Mouse (Mus musculus) adrenal gland, adult (tissue): ENCODE data around the gene Apeh.

Source experiments
- DNase-seq, 2 experiments: peaks; one replicate each; pipeline ENCODE4 v3.0.0; 2022 to 2023; ENCODE audit warnings: low spot score in 1 of 2; ENCODE audit not compliant: inconsistent age in 2 of 2

Apeh gene

DNA sequence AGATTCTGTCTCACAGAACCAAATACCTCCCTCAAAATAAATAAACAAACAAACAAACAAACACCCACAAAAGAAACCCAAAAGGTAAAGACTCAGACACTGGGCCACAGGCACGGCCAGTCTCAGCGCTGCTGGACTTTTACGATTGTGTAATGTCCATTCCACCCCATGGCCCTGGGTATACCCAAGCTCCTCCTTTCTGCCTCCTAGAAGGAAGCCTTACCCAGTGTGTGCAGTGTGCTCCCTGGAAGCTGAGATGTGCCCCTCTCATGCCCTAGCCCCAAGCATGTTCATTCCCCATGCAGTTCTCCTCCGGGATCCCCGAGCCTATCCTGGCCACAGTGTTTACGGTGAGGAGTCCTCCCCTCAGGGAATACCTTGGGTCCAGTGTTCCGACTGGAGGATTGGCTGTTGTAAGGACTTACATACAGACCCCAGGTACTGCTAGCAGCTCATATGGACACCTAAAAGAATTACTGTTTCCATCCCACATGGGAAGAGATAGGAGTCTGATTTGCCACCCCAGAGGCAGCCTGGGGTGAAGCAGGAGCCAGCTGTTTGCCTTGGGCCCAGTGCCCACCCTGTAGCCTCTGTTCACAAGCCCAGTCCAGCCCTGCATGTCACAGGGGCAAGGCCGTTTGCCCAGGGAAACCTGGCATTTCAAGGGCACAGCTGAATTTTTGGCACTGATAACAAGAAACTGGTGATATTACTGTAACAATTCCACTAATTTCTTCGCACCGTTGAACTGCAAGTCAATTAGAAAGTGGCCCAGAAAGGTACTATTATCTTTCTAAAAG is 27.0 kb upstream of the Apeh start:
- DNase-seq = peak; percentile 87 to 93

GRCm38 (mm10) chr9:108120671-108121070 is 26.3 kb upstream of the Apeh start:
- DNase-seq = no peak

DNA sequence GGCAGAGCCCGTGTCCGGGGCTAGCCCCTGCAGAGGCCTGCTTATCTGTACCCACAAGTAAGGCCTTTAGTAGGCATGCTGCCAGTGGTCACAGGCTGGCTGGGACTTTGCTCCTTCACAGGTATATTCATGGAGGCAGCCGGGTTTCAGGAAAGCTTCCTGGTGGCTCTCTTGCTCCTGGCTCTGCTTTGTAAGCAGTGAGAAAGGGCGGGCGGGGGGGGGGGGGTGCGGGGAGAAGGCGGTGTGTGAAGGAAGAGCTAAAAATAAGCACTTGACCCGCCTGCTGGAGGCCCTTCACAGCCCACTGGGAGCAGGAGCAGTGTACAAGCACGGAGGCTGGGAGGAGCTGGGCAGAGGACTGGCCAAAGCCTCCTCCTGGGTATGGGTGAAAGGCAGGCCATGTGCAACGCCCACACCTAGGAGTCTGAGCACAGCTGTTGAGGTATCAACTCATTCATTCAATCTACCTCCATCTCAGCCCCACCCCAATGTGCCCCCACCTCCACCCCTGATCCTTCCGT is 25.5 kb upstream of the Apeh start:
- peak in 1 of 2 experiments; percentile 65 for DNase-seq

DNA sequence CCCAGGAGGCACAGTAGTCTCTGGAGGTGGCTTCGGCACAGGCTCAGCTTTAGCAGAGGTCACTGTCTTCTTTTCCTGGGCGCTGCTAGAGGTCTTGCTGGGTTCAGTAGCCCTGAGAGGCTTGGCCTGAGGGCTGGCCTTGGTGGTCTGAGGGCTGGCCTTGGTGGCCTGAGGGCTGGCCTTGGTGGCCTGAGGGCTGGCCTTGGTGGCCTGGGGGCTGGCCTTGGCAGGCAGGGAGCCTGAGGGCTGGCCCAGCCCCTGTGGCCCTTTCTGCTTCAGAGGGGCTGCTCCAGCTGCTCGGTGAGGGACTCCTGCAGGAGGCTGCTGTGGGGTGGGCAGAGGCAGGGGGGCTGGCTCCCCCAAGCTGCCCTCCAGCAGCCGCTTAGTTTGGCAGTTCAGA is 22.7 kb upstream of the Apeh start:
- peak; percentile 89 to 92 for DNase-seq

DNA sequence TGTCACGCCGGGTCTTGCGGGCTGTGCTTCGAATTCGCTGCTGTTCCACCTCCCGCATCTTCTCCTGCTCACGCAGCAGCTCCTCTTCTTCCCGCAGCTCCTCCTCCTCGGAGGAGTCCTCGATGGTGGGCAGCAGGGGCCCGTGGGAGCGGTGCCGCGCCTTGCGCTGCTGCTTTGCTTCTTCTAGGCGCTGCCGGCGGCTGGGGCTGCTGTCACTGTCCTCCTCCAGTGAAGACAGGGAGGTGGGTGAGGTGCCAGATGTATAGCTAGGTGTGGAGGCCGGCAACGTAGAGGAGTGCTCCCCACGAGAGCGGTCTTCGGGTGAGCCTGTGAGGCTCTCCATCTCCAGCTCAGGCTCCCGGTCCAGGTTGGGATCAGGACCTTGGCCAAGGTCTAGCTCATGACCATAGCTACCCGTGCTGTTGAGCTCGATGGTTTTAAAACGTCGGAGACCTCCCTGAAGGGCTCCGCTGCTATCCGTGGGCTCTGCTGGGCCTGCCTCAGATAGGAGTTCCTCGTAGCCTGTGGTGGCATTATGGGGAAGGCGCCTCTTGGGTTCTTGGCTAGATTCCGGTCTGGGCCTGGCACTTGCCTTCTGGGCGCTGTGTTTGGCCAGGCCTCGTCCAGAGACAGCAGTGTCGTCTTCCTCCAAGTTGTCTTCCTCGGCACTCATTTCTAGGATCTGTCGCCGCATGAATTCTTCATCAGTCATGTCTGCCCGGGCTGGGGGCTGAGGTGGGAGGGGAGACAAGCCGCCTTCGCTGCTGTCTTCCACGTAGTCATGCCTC is 21.1 kb upstream of the Apeh start:
- DNase-seq = no peak

DNA sequence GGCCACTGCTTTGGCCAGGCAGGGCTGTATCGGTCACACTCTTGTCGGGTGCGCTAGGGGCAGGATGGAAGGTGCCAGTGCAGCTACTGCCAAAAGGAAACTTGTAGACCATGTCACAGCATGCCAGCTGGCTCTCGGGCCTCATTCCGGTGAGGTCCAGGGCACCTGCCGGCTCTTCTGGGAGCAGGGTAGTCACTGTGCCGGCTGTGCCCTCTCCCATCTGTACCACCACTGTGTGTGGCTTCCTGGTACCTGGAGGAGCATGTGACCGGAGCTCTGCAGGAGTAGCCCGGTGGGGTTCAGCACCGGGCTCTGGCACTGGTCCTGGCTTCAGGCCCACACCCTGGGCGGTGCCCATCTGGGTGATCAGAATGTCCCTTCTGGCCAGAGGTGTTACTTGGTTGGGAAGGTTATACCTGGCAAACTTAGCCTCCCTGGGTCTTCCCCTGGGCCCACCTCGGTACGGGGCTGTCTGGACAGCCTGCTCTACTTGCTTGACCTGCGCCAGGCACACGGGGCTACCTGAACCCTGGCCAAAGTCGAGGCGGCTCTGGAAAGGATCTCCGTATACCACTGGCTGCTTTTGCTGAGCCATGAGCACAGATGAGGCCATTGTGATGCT is 18.4 kb upstream of the Apeh start:
- no peak for DNase-seq

DNA sequence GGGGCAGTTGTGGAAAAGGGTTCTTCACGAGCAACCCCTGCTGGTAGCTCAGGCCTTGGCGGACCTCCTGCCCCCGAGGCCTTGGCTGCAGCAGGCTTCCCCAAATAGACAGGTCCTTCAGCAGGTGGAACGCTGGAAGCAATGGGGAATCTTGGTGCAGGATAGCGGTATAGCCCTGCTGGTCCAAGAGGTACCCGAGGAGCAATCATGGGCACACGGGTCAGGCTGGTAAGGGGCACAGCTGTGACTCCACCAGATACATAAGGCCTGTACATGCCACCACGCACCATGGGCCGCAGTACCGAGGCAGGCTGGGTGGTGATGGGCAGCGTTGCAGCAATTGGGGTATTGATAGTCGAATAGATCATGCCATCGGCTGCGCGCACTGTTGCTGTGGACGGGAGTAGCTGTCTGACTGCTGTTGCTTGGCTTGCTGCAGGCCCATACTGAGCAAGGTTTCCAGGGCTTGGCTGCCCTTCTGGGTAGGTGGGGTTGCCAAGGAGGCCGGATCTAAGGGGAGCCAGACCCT is 17.3 kb upstream of the Apeh start:
- no peak for DNase-seq

DNA sequence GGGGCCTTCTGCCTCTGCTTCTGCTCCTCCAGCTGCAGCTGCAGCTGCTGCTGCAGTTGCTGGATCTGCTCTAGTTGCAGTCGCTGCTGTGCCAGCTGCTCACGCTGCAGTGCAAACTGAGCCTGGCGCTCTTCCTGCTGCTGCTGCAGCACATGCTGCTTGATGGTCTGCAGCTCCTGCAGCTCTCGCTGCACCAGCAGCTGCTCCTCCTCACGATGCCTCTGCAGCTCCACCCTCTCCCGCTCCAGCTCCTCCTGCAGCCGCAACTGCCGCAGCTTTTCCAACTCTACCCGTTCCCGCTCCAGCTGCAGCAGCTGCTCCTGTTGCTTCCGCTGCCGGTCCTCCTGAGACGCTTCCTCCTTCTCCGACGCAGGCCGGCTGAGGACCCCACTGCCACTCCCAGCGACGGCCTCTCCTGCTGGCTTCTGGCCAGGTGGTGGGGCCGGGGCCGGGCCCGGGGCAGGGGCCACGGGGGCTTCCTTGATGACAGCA is 16.7 kb upstream of the Apeh start:
- DNase-seq = no peak

- DNase-seq = no peak
Measured at GRCm38 (mm10) chr9:108110160-108110559, 15.8 kb upstream of the Apeh start.

DNA sequence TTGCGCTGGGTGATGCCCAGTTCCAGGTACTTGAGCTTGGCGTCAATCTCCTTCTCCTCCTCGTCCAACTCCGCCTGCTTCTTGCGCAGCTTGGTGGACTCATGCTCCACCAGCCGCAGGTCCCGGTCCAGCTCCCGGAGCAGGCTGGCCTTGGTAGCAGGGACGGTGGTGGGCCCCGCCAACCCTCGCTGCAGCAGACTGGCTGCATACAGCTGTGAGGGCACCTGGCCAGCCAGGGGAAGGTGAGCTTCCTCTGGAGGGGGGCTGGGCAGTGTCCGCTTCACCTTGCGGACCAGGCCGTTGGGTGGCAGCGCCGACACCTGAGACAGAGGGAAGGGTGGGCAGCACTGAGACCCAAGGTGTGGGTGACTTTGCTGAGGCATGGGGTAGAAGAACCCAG is 13.5 kb upstream of the Apeh start:
- DNase-seq = no peak

DNA sequence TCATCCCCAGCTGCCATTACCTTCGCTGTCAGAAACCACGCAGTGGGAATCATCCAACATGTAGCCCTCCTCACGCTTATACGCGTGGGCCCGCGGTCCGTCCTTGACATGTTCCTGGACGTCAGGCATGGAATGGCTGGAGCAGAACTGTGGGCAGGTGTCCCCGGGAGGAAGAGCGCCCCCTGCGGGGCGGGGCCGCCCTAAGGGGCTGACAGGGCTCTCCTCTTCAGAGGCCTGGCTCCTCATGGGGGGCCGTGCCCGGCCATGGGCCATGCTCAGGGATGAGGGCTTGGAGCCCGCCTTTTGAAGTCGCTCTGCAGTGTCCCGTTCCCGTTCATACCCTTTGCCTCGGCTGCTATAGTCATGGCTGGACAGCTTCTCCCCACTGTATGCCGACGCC is 11.7 kb upstream of the Apeh start:
- DNase-seq = no peak

GRCm38 (mm10) chr9:108105549-108105863 is 11.1 kb upstream of the Apeh start:
- no peak for DNase-seq

- DNase-seq = no peak
Measured at GRCm38 (mm10) chr9:108104766-108105548, 10.6 kb upstream of the Apeh start.

GRCm38 (mm10) chr9:108099619-108100018 is 5.2 kb upstream of the Apeh start:
- DNase-seq = no peak

DNA sequence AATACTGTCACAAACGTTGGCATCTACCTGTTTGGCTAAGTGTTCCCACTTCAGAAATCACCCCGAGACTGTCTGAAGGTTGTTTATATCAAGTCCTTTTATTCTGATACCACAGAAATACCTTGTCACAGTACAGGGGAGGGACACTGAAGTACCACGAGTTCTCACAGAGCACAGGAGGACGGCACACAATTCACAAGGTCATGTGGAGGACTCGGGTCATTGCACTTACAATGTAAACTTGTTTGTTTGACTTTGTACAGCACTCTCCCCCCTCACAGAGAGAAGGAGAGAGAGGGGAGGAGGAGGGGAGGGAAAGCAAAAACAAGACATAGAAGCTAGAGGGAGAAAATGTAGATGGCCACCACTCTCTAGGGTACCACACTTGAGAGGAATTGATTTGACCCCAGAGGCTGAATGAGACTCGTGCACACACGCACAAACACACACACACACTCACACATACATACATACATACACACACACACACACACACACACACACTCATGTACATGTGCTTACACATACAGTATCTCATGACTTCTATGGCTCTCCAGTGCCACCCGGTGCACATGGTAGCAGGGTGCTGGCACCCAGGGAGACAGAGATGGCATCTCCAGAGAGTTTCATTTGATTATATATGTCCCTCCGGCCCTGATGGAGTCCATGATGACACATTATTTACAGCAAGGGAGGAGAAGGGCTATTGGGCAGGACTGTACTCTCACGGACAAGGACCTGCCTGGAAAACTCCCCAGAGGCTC is 1.7 kb upstream of the Apeh start:
- no peak for DNase-seq

- DNase-seq = peak; percentile 63 to 85
Measured at GRCm38 (mm10) chr9:108095518-108095917, 1.1 kb upstream of the Apeh start.

GRCm38 (mm10) chr9:108094998-108095411 is 599 bp upstream of the Apeh start:
- DNase-seq = peak; percentile 61 to 79

- peak; percentile 28 to 58 for DNase-seq
Measured at GRCm38 (mm10) chr9:108093586-108093985, 820 bp downstream of the Apeh start.

GRCm38 (mm10) chr9:108090611-108091120 is 3.7 kb downstream of the Apeh start:
- no peak for DNase-seq

DNA sequence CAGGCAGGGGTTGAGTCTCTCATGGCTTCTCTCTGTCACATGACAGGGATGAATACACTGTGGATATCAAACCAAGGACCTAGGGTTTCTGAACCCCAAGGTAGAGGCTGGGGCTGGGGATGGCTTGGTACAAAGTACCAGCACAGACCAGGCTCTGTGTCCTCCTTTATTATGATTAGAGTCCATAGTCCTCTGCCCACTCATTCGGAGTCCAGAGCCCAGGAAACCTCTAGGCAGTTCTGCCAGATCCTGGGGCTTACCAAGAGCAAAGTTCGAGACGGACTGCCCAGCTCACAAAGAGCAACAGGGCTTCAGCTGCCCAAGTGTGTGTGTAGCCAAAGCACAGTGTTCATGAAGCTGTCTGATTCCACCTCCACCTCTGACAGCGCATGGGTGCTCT is 9.1 kb downstream of the Apeh start:
- no peak for DNase-seq
